Mouse (Mus musculus) lung, adult 18-20 months (tissue): Measurements from ENCODE around the gene Otol1.

Experiments used
- DNase-seq, 2 experiments: peaks; one replicate each; pipeline ENCODE4 v3.0.0; 2022; ENCODE audit warnings: mixed read lengths in 2 of 2

Otol1 gene

DNA sequence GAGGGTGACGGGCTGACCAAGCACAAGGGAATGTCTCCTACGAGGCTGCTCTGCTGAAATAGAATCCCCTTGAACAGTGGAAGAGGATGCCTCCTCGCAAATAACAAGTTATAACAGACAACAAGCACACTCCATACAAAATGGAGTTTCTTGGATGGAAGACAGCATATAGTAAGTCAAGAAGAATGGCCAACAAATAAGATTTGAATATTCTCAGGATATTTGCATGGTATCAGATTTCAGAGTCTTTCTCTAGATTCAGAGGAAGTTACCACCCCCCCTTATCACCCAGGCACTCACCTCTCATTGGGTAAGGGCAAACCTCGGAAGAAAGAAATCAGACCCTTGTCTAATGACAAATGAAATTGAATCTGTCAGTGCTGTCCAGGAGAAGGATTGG, at the start of gene Otol1:
Gene Otol1, plus strand, starts transcription at position 301 of the 400 bp plus-strand sequence.
- DNase-seq, result no peak

DNA sequence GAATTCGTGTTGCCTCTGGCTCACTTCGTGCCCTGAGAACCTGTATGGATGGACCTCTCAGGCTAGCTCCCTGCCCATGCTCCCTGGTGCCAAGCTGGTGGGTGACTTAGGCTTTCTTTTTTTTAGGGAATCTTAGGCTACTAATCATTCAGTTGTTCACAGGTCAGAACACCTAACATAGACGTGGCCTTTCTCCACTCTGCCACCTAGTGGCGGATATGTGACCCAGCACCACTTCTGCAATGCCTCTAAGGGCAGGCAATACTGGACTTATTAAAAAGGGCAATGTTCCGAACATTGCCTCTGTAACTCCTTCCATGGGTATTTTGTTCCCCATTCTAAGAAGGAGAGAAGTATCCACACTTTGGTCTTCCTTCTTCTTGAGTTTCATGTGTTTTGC, 45.2 kb upstream of the Otol1 start:
- peak; percentile 15 to 24 for DNase-seq

- no peak for DNase-seq
Measured at GRCm38 (mm10) chr3:69971482-69972097, 35.8 kb upstream of the Otol1 start.

DNA sequence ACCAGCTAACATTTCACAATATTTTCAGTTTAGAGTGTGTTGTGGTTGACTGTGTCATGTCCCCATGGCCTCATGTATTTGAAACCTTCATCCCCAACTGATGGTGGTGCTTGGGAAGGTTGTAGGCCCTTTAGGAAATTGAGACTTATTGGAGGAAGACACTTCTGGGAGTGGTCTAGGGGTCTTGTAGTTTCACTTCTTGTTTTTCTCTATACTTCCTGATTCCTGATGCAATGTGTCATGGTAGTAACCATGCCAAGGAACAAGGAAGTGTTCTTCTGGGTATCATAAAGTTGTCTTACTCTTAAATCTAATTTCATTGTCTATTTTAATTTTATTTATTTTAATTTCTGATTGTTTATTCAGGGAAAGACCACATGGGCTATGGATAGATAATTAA, 29.3 kb upstream of the Otol1 start:
- DNase-seq, result no peak

DNA sequence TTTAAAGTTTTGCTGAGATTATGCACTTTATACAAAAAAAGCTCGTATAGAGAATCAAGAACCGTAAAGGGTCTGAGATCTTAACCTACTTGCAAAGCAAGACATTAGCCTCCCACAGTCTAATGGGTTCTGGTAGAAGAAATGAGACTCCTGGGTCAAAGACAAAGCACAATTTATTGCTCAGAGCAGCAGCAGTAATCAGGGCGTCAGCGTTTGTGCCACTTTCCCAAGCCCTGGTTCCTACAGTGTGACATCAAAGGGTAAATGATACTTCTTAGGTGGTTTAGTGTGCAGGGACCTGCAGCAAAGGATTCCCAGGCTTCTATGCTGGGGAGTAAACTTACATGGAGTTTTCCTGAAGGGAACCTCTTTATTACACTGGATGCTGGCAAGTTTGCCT, 13.6 kb upstream of the Otol1 start:
- DNase-seq, result no peak

GRCm38 (mm10) chr3:70001540-70001939, 5.9 kb upstream of the Otol1 start:
- DNase-seq, result no peak

GRCm38 (mm10) chr3:70003126-70003764, 4.2 kb upstream of the Otol1 start:
- no peak for DNase-seq

- no peak for DNase-seq
Measured at GRCm38 (mm10) chr3:70003955-70004354, 3.5 kb upstream of the Otol1 start.

DNA sequence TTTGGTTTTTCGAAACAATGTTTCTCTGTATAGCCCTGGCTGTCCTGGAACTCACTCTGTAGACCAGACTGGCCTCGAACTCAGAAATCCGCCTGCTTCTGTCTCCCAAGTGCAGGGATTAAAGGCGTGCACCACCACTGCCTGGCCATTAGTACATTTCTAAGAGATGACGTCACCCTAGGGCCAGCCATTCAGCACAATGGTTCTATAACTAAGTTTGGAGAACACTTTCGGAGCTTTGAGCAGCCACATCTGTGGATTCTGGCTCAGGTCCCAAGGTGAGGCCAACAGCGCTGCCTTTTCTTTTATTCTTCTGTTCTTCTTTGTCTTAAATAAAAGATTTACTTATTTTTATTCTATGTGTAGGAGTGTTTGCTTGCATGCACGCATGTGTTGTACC, 3.0 kb upstream of the Otol1 start:
- no peak for DNase-seq

- DNase-seq, result no peak
Measured at GRCm38 (mm10) chr3:70012641-70013040, 5.2 kb downstream of the Otol1 start.

DNA sequence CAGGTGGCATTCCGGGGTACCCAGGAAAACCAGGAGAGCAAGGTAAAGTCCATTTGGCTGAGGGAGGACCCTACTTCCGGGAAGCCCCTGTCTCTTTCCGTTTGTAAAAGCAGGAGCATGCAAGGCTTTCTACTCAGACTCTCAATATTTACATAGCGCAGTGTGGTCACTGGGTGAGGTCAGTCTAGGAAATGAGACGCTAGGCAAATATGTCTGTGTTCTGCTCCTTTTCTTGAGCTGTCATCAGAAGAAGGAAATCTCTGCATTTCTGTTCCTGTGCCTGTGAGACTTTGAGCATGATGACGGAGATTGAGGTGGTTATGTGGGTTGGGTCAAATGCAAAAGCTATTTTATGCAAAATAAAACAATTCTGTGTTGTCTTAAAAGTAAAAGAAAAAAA, 19.2 kb downstream of the Otol1 start:
- no peak for DNase-seq

GRCm38 (mm10) chr3:70029260-70029659, 21.8 kb downstream of the Otol1 start:
- DNase-seq, result no peak

DNA sequence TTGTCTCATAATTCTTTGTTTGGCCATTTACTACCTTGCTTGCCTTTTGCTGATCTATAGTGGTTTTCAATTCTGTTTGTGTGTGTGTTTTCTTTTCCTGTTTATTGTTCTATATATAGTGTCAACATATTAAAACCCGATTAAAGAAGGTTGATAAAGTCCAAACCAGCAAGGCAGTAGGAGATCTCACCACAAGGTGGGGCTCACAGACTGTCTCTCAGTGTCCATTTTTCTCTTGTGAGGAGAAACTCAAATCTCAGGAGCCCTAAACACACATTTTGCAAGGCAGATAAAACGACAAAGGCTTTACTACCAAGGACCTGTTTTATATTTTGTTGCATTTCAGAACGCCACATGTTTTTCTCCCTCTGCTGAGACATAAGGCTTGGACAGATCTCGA, 28.2 kb downstream of the Otol1 start:
- no peak for DNase-seq
